Mouse (Mus musculus) lung, postnatal 14 days (tissue): ENCODE measurements at regions not wholly inside any gene's neighbourhood (a gene's known extent, or its start where the extent isn't known, plus 50 kb on each side); places are given as distances from the start of the nearest gene placed in this dataset.

Source experiments
- DNase-seq: peaks from one replicate; pipeline ENCODE4 v3.0.0; 2021

- no peak for DNase-seq
Measured at GRCm38 (mm10) chr7:58557535-58557934, 98.4 kb upstream of the Atp10a start.

GRCm38 (mm10) chr7:58568807-58569206 is 87.2 kb upstream of the Atp10a start:
- DNase-seq: no peak

- DNase-seq: peak; percentile 66
Measured at GRCm38 (mm10) chr7:58584241-58584820, 71.6 kb upstream of the Atp10a start.

GRCm38 (mm10) chr7:58585626-58586256 is 70.2 kb upstream of the Atp10a start:
- DNase-seq: no peak

- DNase-seq: no peak
Measured at GRCm38 (mm10) chr7:58595951-58596350, 60.0 kb upstream of the Atp10a start.
